Mouse (Mus musculus) layer of hippocampus, adult 18-20 months (tissue): ENCODE measurements around the gene Armh3. TPM values are rescaled to one million over a fixed set of nuclear protein-coding genes. Genes with fewer than 3 reads are reported as not detected.

Experiments
- DNase-seq, 2 experiments: peaks; one replicate each; pipeline ENCODE4 v3.0.0; 2022; ENCODE audit warnings: low spot score in 2 of 2
- total RNA-seq, 2 experiments: library from RNA; stranded (reverse); gene quantifications; 2 replicates each; pipeline ENCODE4 v1.2.3; 2021

Armh3 gene
- total RNA-seq, 2 experiments from 2014 or later = 18.4 to 19.3 TPM

DNA sequence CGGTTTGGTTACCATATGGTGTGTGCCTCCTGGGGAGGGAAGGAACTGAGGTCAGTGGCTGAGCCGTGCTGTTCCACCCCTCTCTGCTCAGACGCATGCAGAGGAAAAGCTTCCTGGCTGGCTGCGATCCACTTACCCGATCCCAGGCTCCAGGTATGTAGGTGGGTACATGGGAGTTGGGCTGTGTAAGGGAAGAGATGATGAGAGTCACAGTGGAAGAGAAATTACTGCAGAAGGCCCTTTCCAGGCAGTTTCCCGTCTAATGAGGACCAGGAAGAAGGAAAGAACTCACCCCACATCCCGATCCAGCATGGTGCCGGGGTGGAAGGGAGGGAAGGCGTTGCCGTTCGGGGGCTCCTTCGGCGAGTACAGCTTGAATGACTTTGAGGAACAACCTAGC is 37.7 kb upstream of the Armh3 start:
- DNase-seq = no peak

DNA sequence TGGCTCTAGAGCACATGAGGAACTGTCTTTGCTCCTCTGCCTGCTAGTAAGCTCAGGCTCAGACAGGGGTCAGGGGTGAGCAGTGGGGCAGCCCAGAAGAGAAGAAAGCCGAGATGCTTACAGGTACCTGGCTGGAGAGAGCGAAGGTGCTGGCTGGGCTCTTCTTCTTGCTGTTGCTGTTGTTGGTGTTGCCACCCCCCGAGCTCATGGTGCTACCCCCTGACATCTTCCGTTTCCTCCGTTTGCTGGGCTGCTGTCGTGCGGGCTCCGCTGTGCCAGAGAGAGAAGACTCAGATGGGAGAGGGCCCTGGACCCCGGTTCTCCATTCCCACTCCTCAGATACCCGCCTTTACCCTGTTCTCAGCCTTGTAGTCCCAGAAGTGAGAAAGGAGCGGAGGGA is 35.6 kb upstream of the Armh3 start:
- no peak for DNase-seq

GRCm38 (mm10) chr19:46032731-46033510 is 34.6 kb upstream of the Armh3 start:
- DNase-seq = peak; percentile 64 to 68

- DNase-seq = no peak
Measured at GRCm38 (mm10) chr19:46031689-46032432, 33.6 kb upstream of the Armh3 start.

- no peak for DNase-seq
Measured at GRCm38 (mm10) chr19:46030196-46030983, 32.1 kb upstream of the Armh3 start.

DNA sequence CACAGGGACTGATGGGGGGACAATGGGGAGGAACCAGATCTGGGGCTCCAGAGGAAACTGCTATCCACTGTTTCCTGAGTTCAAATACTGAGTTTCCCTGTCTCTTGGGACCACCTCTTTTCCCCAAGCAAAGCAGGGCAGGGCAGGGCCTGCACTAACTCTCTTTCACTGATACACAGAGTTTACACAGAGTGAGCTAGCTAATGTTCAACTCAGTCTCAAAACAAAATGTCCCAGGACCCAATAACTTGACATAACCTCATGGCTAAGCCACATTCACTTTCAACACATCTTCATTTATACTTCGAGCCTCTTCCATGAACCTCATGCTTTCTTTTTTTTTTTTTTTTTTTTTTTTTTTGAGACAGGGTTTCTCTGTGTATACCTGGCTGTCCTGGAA is 31.4 kb upstream of the Armh3 start:
- DNase-seq = no peak

DNA sequence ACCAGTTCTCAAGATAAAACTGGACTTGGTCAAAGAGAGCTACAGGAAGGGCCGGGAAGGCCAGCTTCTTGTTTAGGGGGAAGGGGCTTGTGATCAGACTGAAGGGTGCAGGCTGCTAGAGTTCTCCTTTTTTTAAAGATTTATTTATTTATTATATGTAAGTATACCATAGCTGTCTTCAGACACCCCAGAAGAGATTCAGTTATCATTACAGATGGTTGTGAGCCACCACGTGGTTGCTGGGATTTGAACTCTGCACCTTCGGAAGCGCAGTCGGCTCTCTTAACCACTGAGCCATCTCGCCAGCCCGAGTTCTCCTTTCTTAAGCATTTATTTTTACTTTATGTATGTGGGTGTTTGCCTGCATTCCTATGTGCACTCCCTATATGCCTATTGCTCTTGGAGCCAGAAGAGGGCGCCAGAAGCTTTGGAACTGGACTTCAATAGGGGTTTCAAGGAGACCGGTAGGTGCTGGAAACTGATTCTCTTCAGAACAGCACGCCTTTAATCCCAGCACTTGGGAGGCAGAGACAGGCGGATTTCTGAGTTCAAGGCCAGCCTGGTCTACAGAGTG is 30.5 kb upstream of the Armh3 start:
- DNase-seq = no peak

GRCm38 (mm10) chr19:46026567-46026966 is 28.3 kb upstream of the Armh3 start:
- DNase-seq = no peak

DNA sequence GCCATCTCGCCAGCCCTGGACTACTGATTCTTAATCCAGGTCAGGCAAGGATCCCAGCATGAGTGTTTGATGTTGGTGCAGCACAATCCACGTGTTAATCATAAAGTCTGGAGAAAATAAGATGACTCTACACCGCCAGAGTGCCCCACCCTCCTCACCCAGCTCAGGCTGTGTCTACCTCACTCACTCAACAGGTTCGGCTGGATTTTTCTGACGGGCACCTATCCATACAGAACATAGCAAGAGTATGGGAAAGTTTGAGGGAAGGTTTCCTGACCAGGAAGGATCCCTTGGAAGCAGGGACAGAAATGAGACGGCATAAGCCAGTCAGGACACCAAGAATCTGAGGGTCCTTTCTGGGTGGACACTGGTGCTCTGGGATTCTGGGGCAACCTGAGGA is 26.7 kb upstream of the Armh3 start:
- no peak for DNase-seq

GRCm38 (mm10) chr19:46016023-46016422 is 17.7 kb upstream of the Armh3 start:
- no peak for DNase-seq

DNA sequence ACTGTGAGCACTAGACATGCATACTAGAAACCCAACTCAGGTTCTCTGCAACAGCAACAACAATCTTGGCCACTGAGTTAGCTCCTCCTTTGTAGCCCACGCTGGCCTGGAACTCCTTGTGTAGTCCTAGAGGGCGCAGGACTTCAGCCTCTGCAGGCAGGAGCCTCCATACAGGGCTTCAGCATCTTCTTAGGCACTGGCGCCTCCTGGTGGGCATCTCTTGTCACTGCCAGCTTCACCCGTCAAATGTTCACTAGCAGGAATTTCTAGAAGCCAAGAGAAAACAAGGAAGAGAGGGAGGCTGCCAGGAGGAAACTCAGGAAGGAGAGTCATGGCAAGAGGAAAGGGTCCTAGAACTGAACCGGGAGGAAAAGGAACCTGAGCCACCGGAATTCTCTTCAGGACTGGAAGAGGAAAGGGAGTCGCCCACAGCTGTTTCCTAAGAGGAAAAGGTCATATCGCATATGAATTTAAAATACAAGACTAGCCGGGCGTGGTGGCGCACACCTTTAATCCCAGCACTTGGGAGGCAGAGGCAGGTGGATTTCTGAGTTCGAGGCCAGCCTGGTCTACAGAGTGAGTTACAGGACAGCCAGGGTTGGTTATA is 16.4 kb upstream of the Armh3 start:
- peak; percentile 71 to 92 for DNase-seq

GRCm38 (mm10) chr19:46005680-46006079 is 7.4 kb upstream of the Armh3 start:
- DNase-seq = no peak

DNA sequence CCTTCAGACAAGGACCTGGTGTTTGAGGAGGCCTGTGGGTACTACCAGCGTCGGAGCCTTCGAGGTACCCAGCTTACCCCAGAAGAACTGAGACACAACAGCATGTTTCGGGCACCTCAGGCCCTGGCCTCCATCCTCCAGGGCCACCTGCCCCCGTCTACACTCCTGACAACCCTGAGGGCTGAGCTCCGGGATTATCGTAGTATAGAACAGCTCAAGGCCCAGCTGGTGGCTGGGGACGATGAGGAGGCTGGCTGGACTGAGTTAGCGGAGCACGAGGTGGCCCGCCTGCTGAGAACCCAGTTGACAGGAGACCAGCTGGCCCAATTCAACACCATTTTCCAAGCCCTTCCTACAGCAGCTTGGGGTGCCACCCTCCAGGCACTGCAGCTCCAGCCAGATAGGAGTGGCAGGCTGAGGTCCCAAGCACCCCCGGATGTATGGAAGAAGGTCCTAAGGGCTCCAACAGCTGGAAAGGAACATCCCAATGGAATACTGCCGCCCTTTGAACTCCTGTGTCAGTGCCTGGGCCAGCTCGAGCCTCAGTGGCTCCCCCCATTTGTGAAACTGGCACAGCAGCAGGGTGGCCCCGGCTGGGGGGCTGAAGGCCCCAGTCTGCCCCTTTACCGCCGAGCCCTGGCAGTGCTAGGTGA is 6.7 kb upstream of the Armh3 start:
- no peak for DNase-seq

DNA sequence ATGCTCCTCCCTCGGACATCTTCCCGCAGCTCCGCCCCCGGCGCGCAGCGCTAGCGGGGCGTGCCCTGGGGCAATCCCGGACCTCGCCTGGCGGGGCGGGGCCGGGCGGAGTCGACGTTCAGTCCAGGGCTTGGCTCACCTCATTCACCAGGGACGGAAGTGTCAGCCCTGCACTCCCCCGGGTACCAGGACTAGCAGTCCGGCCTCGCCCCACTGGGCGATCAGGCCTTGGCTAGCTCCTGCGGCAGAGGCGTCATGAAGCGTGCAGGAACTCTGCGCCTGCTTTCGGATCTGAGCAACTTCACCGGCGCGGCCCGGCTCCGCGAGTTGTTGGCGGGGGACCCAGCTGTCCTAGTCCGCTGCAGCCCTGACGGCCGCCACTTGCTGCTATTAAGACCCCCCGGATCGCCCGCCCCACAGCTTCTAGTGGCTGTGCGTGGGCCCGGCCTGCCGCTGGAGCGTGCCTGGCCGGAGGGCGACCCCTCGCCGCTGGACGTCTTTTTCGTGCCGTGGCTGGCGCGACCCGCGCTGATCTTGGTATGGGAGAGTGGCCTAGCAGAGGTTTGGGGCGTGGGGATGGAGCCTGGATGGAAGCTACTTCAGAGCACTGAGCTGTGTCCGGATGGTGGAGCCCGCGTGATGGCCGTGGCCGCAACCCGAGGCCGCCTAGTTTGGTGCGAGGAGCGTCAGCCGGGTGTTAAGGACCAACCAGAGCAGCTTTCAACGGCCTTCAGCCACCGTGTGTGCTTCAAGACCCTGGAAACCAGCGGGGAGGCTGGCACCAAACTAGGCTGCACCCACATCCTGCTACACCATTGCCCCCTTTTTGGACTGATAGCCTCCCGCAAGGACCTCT is 5.3 kb upstream of the Armh3 start, which contains the start of gene Hps6:
Gene Hps6, plus strand, starts transcription at position 138 of the 856 bp plus-strand sequence.
- peak; percentile 49 to 71 for DNase-seq

DNA sequence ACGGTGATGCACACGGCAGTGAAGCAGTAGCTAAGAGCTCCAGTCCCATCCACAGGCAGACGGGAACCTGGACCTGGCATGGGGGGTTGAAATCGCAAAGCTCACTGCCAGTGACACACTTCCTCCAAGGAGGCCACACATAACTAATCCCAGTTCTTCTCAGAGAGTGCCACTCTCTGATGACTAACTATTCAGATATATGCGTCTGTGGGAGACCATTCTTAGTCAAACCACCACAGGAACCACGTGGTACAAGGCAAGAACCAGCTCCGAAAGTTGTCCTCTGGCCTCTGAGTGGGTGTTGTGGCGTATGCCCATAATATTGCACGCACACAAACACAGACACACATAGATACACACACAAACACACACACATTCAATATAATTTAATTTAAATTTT is 4.0 kb upstream of the Armh3 start:
- DNase-seq = no peak

DNA sequence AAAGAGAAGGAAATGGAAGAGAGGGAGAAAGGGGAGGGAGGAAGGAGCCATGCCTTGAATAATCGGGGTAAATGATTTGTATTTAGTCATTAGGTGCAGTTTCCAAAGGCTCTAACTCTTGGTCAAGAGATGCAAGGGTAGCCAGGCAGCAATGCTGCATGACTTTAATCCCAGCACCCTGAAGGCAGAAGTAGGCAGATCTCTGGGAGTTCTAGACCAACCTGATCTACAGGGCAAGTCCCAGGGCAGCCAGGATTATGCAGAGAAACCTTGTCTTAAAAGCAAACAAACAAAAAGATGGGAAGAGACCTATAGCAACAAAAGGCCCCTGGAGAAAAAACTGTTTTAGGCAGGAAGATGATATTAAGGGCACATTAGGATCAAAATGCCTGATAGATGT is 1.1 kb upstream of the Armh3 start:
- DNase-seq = no peak

GRCm38 (mm10) chr19:45998694-45999217 is 468 bp upstream of the Armh3 start:
- DNase-seq = no peak

- DNase-seq = no peak
Measured at GRCm38 (mm10) chr19:45997365-45997764, 923 bp downstream of the Armh3 start.
